Mouse (Mus musculus) bone marrow macrophage, adult 2 months (primary cell): ENCODE data around the gene Lce3e. TPM values are rescaled to one million over a fixed set of nuclear protein-coding genes. Genes with fewer than 3 reads are reported as not detected.

ENCODE experiments used
- H3K27ac ChIP-seq: 2 replicates; pipeline ENCODE4 v1.5.1; 2012; ENCODE audit warnings: low read depth, low read length; ENCODE audit not compliant: insufficient read depth
- H3K4me1 ChIP-seq: 2 replicates; pipeline ENCODE4 v1.6.1; 2012; ENCODE audit warnings: low read length; ENCODE audit not compliant: control insufficient read depth, insufficient read depth
- H3K4me3 ChIP-seq: 2 replicates; pipeline ENCODE4 v1.5.1; 2012; ENCODE audit warnings: mild to moderate bottlenecking, low read length, moderate library complexity; ENCODE audit not compliant: insufficient read depth
- CTCF ChIP-seq: IDR thresholded peaks from 2 replicates; pipeline ENCODE4 v1.5.1; 2012; ENCODE audit warnings: low read depth, mild to moderate bottlenecking, low read length, moderate library complexity
- POLR2A ChIP-seq: IDR thresholded peaks from 2 replicates; pipeline ENCODE4 v1.6.1; 2012; ENCODE audit warnings: mild to moderate bottlenecking, low read depth, low read length, borderline replicate concordance
- polyA plus RNA-seq: library from polyadenylated mRNA; stranded (reverse); fragments of >200 nt; gene quantifications from 2 replicates; pipeline ENCODE4 v1.2.4, GENCODE M21; 2012; ENCODE audit not compliant: missing spikeins, insufficient read depth, insufficient read length

Lce3e gene
- polyA plus RNA-seq, 1 experiment = not detected

GRCm38 (mm10) chr3:93002843-93003242, 36.0 kb downstream of the Lce3e start:
- Histone ChIP-seq H3K4me3 (no peak overlapping the region), H3K4me1 (no peaks in the 10 kb centered on the region), H3K27ac (no peak overlapping the region)
- no peak for TF ChIP-seq POLR2A
- TF ChIP-seq CTCF = no peak

- no peak for TF ChIP-seq POLR2A
- no peak for TF ChIP-seq CTCF
- no peak overlapping the region for H3K27ac ChIP-seq
- H3K4me3 ChIP-seq = no peak overlapping the region
Observed at GRCm38 (mm10) chr3:93014378-93014801, 47.5 kb downstream of the Lce3e start.

GRCm38 (mm10) chr3:93014871-93015270, 48.0 kb downstream of the Lce3e start:
- no peak overlapping the region for H3K4me3 ChIP-seq
- no peak for TF ChIP-seq POLR2A
- TF ChIP-seq CTCF = no peak
- no peak overlapping the region for H3K27ac ChIP-seq
- H3K4me1 ChIP-seq = no peaks in the 10 kb centered on the region

More at GRCm38 (mm10) chr3:93014378-93014801, 47.5 kb downstream of the Lce3e start:
- H3K4me1 ChIP-seq = no peaks in the 10 kb centered on the region

- no peak within 1 kb of the TSS for H3K27ac ChIP-seq
- TF ChIP-seq CTCF (no peak), POLR2A (no peak)
- H3K4me3 ChIP-seq = no peak within 1 kb of the TSS
- no peaks in the 10 kb centered on the region for H3K4me1 ChIP-seq
Observed at GRCm38 (mm10) chr3:93015460-93016104, 48.7 kb downstream of the Lce3e start, which contains the start of gene Crct1. Gene Crct1, minus strand, starts transcription at chr3:93015687.

Other genes starting within 250 kb of the Lce3e start
- gene Lce1f, start 246.7 kb upstream of the Lce3e start, polyA plus RNA-seq = not detected in 2 replicates
- not detected in 2 replicates for gene Gm38119, start 228.0 kb upstream of the Lce3e start, polyA plus RNA-seq
- gene Lce1g, start 214.7 kb upstream of the Lce3e start, polyA plus RNA-seq = not detected in 2 replicates
- gene Lce1h, start 202.0 kb upstream of the Lce3e start, polyA plus RNA-seq = not detected in 2 replicates
- not detected in 2 replicates for gene Lce1i, start 188.2 kb upstream of the Lce3e start, polyA plus RNA-seq
- not detected in 2 replicates for gene Lce1j, start 176.5 kb upstream of the Lce3e start, polyA plus RNA-seq
- not detected in 2 replicates for gene Lce1k, start 159.2 kb upstream of the Lce3e start, polyA plus RNA-seq
- gene Kprp, start 139.8 kb upstream of the Lce3e start, polyA plus RNA-seq = not detected in 2 replicates
- not detected in 2 replicates for gene Lce1l, start 115.8 kb upstream of the Lce3e start, polyA plus RNA-seq
- not detected in 2 replicates for gene 2310050C09Rik, start 96.8 kb upstream of the Lce3e start, polyA plus RNA-seq
- gene Lce3a, start 40.8 kb upstream of the Lce3e start, polyA plus RNA-seq = not detected in 2 replicates
- not detected in 2 replicates for gene Lce3b, start 34.1 kb upstream of the Lce3e start, polyA plus RNA-seq
- gene Lce3c, start 22.6 kb upstream of the Lce3e start, polyA plus RNA-seq = not detected in 2 replicates
- not detected in 2 replicates for gene Lce3d, start 9.7 kb upstream of the Lce3e start, polyA plus RNA-seq
- not detected in 2 replicates for gene Lce3f, start 25.2 kb downstream of the Lce3e start, polyA plus RNA-seq
- not detected in 2 replicates for gene Crct1, start 48.6 kb downstream of the Lce3e start, polyA plus RNA-seq
- gene Lce1m, start 52.0 kb downstream of the Lce3e start, polyA plus RNA-seq = not detected in 2 replicates
- not detected in 2 replicates for gene Gm4858, start 101.8 kb downstream of the Lce3e start, polyA plus RNA-seq
- gene Crnn, start 177.7 kb downstream of the Lce3e start, polyA plus RNA-seq = not detected in 2 replicates
- 0.15 TPM in 1 of 2 replicates, not detected in the other for gene Flg2, start 230.2 kb downstream of the Lce3e start, polyA plus RNA-seq